Mouse (Mus musculus) midbrain, embryonic 15.5 days (tissue): Measurements from ENCODE around the gene Cdc20b. TPM values are rescaled to one million over a fixed set of nuclear protein-coding genes. Genes with fewer than 3 reads are reported as not detected.
"Not testable (repeated sequence)": the region's sequence is repeated elsewhere in the genome, so short reads cannot be mapped to it uniquely, and the experiment has no call there.

ENCODE experiments used
- ATAC-seq: fragments of 200-750 bp; cut with Nextera tagmentation; replicated peaks from 2 replicates; pipeline ENCODE4 v1.8.0; 2017; ENCODE audit warnings: moderate TSS enrichment
- H3K27ac ChIP-seq: fragments of 300-500 bp; sonication (generic); 2 replicates; pipeline ENCODE4 v1.5.1; 2015; ENCODE audit warnings: mild to moderate bottlenecking, inconsistent platforms
- H3K27me3 ChIP-seq: fragments of 300-500 bp; sonication (generic); replicated peaks from 2 replicates; pipeline ENCODE4 v1.6.1; 2015; ENCODE audit warnings: inconsistent platforms
- H3K36me3 ChIP-seq: fragments of 300-500 bp; sonication (generic); replicated peaks from 2 replicates; pipeline ENCODE4 v1.6.1; 2015; ENCODE audit warnings: inconsistent platforms
- H3K4me1 ChIP-seq: fragments of 300-500 bp; sonication (generic); 2 replicates; pipeline ENCODE4 v1.6.1; 2015; ENCODE audit warnings: inconsistent platforms
- H3K4me2 ChIP-seq: fragments of 300-500 bp; sonication (generic); 2 replicates; pipeline ENCODE4 v1.6.1; 2015; ENCODE audit warnings: inconsistent platforms, mild to moderate bottlenecking, moderate library complexity
- H3K4me3 ChIP-seq: fragments of 300-500 bp; sonication (generic); 2 replicates; pipeline ENCODE4 v1.5.1; 2015; ENCODE audit warnings: mild to moderate bottlenecking, inconsistent platforms
- H3K9ac ChIP-seq: fragments of 300-500 bp; sonication (generic); 2 replicates; pipeline ENCODE4 v1.6.1; 2015; ENCODE audit warnings: mild to moderate bottlenecking, inconsistent platforms
- H3K9me3 ChIP-seq: fragments of 300-500 bp; sonication (generic); 2 replicates; pipeline ENCODE4 v1.6.1; 2016; ENCODE audit warnings: inconsistent platforms
- WGBS: fragments of 180-500 bp; shearing (Covaris S2); methylation state at CpG from one replicate; pipeline ENCODE4 v1.1.7; 2015; ENCODE audit warnings: mixed read lengths; 5-methylcytosine and 5-hydroxymethylcytosine counted together
- polyA plus RNA-seq: library from polyadenylated mRNA; unstranded; fragments of >200 nt; fragmentation: Nextera tagmentation; extraction: Ambion mirVana; gene quantifications from 2 replicates; pipeline ENCODE4 v1.2.1, GENCODE M21; 2015

The Cdc20b gene
- polyA plus RNA-seq, 1 experiment from 2014 or later, result 0.57 TPM

- under 1% methylated on average over 46 of the region's 46 CpGs for WGBS
- ATAC-seq, result peak; percentile 71
- 0 out of 2 replicates have a peak overlapping the region, but pooled peaks have one; percentile 6 for H3K27ac ChIP-seq
Measured at GRCm38 (mm10) chr13:112998427-112999201, 36.3 kb upstream of the Cdc20b start.

GRCm38 (mm10) chr13:113000090-113000489, 34.8 kb upstream of the Cdc20b start:
- WGBS, result 76% methylated on average over 3 of the region's 3 CpGs
- ATAC-seq, result no peak
- H3K4me1 ChIP-seq, result peaks cover 13% of the 10 kb centered on the region
- no peaks in the 10 kb centered on the region for H3K9me3 ChIP-seq
- no peaks in the 10 kb centered on the region for H3K36me3 ChIP-seq
- no peak overlapping the region for H3K4me2 ChIP-seq
- no peak overlapping the region for H3K9ac ChIP-seq
- H3K4me3 ChIP-seq, result no peak overlapping the region
- H3K27ac ChIP-seq, result no peak overlapping the region
- peaks cover 54% of the 10 kb centered on the region for H3K27me3 ChIP-seq

More at GRCm38 (mm10) chr13:112998427-112999201, 36.3 kb upstream of the Cdc20b start:
- peak overlapping the region; percentile 56 for H3K9ac ChIP-seq
- H3K36me3 ChIP-seq, result no peaks in the 10 kb centered on the region
- H3K4me1 ChIP-seq, result peaks cover 22% of the 10 kb centered on the region
- H3K4me2 ChIP-seq, result peak overlapping the region; percentile 99
- H3K27me3 ChIP-seq, result peaks cover 69% of the 10 kb centered on the region
- no peaks in the 10 kb centered on the region for H3K9me3 ChIP-seq
- H3K4me3 ChIP-seq, result peak overlapping the region; percentile 50

GRCm38 (mm10) chr13:113000576-113001318, 34.2 kb upstream of the Cdc20b start:
- ATAC-seq, result no peak
- peaks cover 49% of the 10 kb centered on the region for H3K27me3 ChIP-seq
- no peak overlapping the region for H3K4me2 ChIP-seq
- H3K9me3 ChIP-seq, result no peaks in the 10 kb centered on the region
- H3K27ac ChIP-seq, result no peak overlapping the region
- WGBS, result 74% methylated on average over 9 of the region's 9 CpGs
- H3K36me3 ChIP-seq, result no peaks in the 10 kb centered on the region
- no peak overlapping the region for H3K4me3 ChIP-seq
- no peak overlapping the region for H3K9ac ChIP-seq
- H3K4me1 ChIP-seq, result peaks cover 13% of the 10 kb centered on the region

- no peak overlapping the region for H3K27ac ChIP-seq
- H3K4me1 ChIP-seq, result no peaks in the 10 kb centered on the region
- no peak overlapping the region for H3K4me2 ChIP-seq
- H3K36me3 ChIP-seq, result no peaks in the 10 kb centered on the region
- H3K9ac ChIP-seq, result no peak overlapping the region
- H3K9me3 ChIP-seq, result no peaks in the 10 kb centered on the region
- H3K4me3 ChIP-seq, result no peak overlapping the region
- H3K27me3 ChIP-seq, result no peaks in the 10 kb centered on the region
- WGBS, result 77% methylated on average over 6 of the region's 6 CpGs
- ATAC-seq, result no peak
Measured at GRCm38 (mm10) chr13:113012683-113013082, 22.2 kb upstream of the Cdc20b start.

- H3K27ac ChIP-seq, H3K4me1 ChIP-seq, H3K36me3 ChIP-seq, H3K27me3 ChIP-seq, H3K4me2 ChIP-seq, H3K9me3 ChIP-seq, H3K4me3 ChIP-seq, ATAC-seq, H3K9ac ChIP-seq: not testable (repeated sequence)
- 61% methylated on average over 20 of the region's 20 CpGs for WGBS
Measured at GRCm38 (mm10) chr13:113013174-113013953, 21.5 kb upstream of the Cdc20b start.

- Histone ChIP-seq H3K9ac (no peak overlapping the region), H3K9me3 (no peaks in the 10 kb centered on the region), H3K4me3 (no peak overlapping the region), H3K4me1 (no peaks in the 10 kb centered on the region), H3K4me2 (no peak overlapping the region), H3K36me3 (no peaks in the 10 kb centered on the region), H3K27ac (no peak overlapping the region), H3K27me3 (no peaks in the 10 kb centered on the region; the same call in 1 of the 2 replicates)
- 87% methylated on average over 2 of the region's 2 CpGs for WGBS
- no peak for ATAC-seq
Measured at GRCm38 (mm10) chr13:113021521-113021920, 13.4 kb upstream of the Cdc20b start.

- H3K4me1 ChIP-seq, result no peaks in the 10 kb centered on the region
- H3K36me3 ChIP-seq, result no peaks in the 10 kb centered on the region
- no peak overlapping the region for H3K4me2 ChIP-seq
- H3K9ac ChIP-seq, result no peak overlapping the region
- no peaks in the 10 kb centered on the region; the same call in 1 of the 2 replicates for H3K27me3 ChIP-seq
- no peak overlapping the region for H3K4me3 ChIP-seq
- no peaks in the 10 kb centered on the region for H3K9me3 ChIP-seq
- no peak overlapping the region for H3K27ac ChIP-seq
- WGBS, result 73% methylated on average over 8 of the region's 8 CpGs
- no peak for ATAC-seq
Measured at GRCm38 (mm10) chr13:113022467-113022866, 12.4 kb upstream of the Cdc20b start.

GRCm38 (mm10) chr13:113023274-113024143, 11.4 kb upstream of the Cdc20b start:
- H3K27ac ChIP-seq, result no peak overlapping the region
- H3K4me3 ChIP-seq, result no peak overlapping the region
- H3K9ac ChIP-seq, result no peak overlapping the region
- H3K9me3 ChIP-seq, result no peaks in the 10 kb centered on the region
- 87% methylated on average over 17 of the region's 17 CpGs for WGBS
- no peaks in the 10 kb centered on the region; the same call in 1 of the 2 replicates for H3K27me3 ChIP-seq
- no peak overlapping the region for H3K4me2 ChIP-seq
- no peaks in the 10 kb centered on the region for H3K36me3 ChIP-seq
- ATAC-seq, result no peak
- H3K4me1 ChIP-seq, result no peaks in the 10 kb centered on the region

- peak overlapping the region; percentile 83; the same call in 1 of the 2 replicates for H3K27ac ChIP-seq
- no peaks in the 10 kb centered on the region for H3K9me3 ChIP-seq
- no peaks in the 10 kb centered on the region for H3K36me3 ChIP-seq
- peaks cover 21% of the 10 kb centered on the region for H3K27me3 ChIP-seq
- WGBS, result 2% methylated on average over 7 of the region's 7 CpGs
- H3K9ac ChIP-seq, result peak overlapping the region; percentile 69; the same call in 1 of the 2 replicates
- H3K4me1 ChIP-seq, result peaks cover 26% of the 10 kb centered on the region
- H3K4me2 ChIP-seq, result peak overlapping the region; percentile 70
- H3K4me3 ChIP-seq, result peak overlapping the region; percentile 59
- peak; percentile 46 for ATAC-seq
Measured at GRCm38 (mm10) chr13:113031351-113031750, 3.6 kb upstream of the Cdc20b start.

GRCm38 (mm10) chr13:113031792-113032571, 2.9 kb upstream of the Cdc20b start:
- peaks cover 26% of the 10 kb centered on the region for H3K4me1 ChIP-seq

GRCm38 (mm10) chr13:113032831-113033230, 2.1 kb upstream of the Cdc20b start:
- Histone ChIP-seq H3K4me3 (no peak overlapping the region), H3K27me3 (peaks cover 21% of the 10 kb centered on the region), H3K9me3 (no peaks in the 10 kb centered on the region), H3K27ac (no peak overlapping the region), H3K4me2 (peak overlapping the region; percentile 70), H3K36me3 (no peaks in the 10 kb centered on the region), H3K9ac (no peak overlapping the region), H3K4me1 (peaks cover 26% of the 10 kb centered on the region)
- ATAC-seq, result no peak

More at GRCm38 (mm10) chr13:113031792-113032571, 2.9 kb upstream of the Cdc20b start:
- Histone ChIP-seq H3K36me3 (no peaks in the 10 kb centered on the region), H3K4me2 (peak overlapping the region; percentile 70), H3K27ac (peak overlapping the region; percentile 83), H3K9me3 (no peaks in the 10 kb centered on the region), H3K27me3 (peaks cover 21% of the 10 kb centered on the region), H3K4me3 (peak overlapping the region; percentile 59), H3K9ac (peak overlapping the region; percentile 69)
- under 1% methylated on average over 40 of the region's 40 CpGs for WGBS
- peak; percentile 76 for ATAC-seq
